Mouse (Mus musculus): ENCODE measurements around the gene Tppp.

- TF ChIP-seq CTCF (IDR thresholded peaks at IDR 0.05), result no peak
- no peak for TF ChIP-seq POLR2A (IDR thresholded peaks at IDR 0.05; ENCODE audit: insufficient read depth, low read depth, low read length)
Observed at GRCm38 (mm10) chr13:74034756-74035155, 25.5 kb downstream of the Tppp start.
